Mouse (Mus musculus) ES-Bruce4 (cell line): ENCODE results near the gene Ssbp2.

Source experiments
- CTCF ChIP-seq: IDR thresholded peaks from one replicate; pipeline ENCODE4 v1.8.1; 2011; ENCODE audit warnings: low read depth, low read length
- EP300 ChIP-seq: IDR thresholded peaks from 2 replicates; pipeline ENCODE4 v1.6.1; 2011; ENCODE audit warnings: low read depth, low read length; ENCODE audit not compliant: insufficient read depth
- POLR2A ChIP-seq: IDR thresholded peaks from one replicate; pipeline ENCODE4 v1.8.1; 2011; ENCODE audit warnings: low read length; ENCODE audit not compliant: insufficient read depth

GRCm38 (mm10) chr13:91540145-91541068, 80.3 kb downstream of the Ssbp2 start:
- no peak for TF ChIP-seq EP300
- no peak for TF ChIP-seq CTCF
- TF ChIP-seq POLR2A, result no peak
